Mouse (Mus musculus): ENCODE measurements at regions not wholly inside any gene's neighbourhood (a gene's known extent, or its start where the extent isn't known, plus 50 kb on each side); places are given as distances from the start of the nearest gene placed in this dataset.

DNA sequence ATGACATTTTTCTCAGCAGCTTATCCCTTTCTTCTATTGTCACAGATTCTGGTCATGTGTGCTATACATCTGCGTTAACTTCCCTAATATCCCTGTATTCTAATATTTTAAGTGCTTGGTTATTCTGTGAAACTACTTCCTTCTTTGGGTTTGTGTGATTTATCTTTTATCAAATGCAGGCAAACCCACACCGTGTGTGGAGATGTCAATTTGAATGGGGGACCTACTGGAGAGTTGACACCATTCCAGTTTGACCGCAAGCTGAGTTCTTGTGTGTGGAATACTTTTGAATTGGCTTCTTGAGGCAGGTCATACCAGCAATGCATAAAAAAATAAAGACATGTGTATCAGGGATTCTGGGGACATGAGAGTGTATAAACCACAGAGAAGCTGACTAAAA, 86.6 kb upstream of the Stard3nl start:
- TF ChIP-seq CTCF (IDR thresholded peaks at IDR 0.05; ENCODE audit: borderline replicate concordance, insufficient read depth, low read depth, low read length) (no peak), POLR2A (IDR thresholded peaks at IDR 0.05; ENCODE audit: borderline replicate concordance, insufficient read depth, low read length) (no peak)

All from cerebellum, adult 2 months (tissue).